Mouse (Mus musculus) hematopoietic stem cell, adult 5-6 weeks (primary cell): ENCODE data around the gene BC049352. TPM values are rescaled to one million over a fixed set of nuclear protein-coding genes. Genes with fewer than 3 reads are reported as not detected.

Experiments used
- ATAC-seq, 2 experiments: fragments of 125-278 bp in 1 of 2; replicated peaks in 1 of 2; 2 replicates each; pipeline ENCODE4 v1.8.0; 2016 to 2017; ENCODE audit warnings: inconsistent platforms in 2 of 2, mild to moderate bottlenecking in 2 of 2, moderate number of reproducible peaks in 2 of 2, low read depth in 1 of 2, moderate TSS enrichment in 1 of 2; ENCODE audit not compliant: low FRiP score in 2 of 2, poor library complexity in 2 of 2, severe bottlenecking in 2 of 2, insufficient read depth in 1 of 2, low TSS enrichment in 1 of 2
- total RNA-seq: library from RNA; stranded (forward); fragments of 172-1452, 232-1000 nt; gene quantifications from 2 replicates; pipeline ENCODE4 v1.2.3, GENCODE M21; 2017

Gene BC049352
- total RNA-seq, 1 experiment from 2014 or later = 1.3 TPM

DNA sequence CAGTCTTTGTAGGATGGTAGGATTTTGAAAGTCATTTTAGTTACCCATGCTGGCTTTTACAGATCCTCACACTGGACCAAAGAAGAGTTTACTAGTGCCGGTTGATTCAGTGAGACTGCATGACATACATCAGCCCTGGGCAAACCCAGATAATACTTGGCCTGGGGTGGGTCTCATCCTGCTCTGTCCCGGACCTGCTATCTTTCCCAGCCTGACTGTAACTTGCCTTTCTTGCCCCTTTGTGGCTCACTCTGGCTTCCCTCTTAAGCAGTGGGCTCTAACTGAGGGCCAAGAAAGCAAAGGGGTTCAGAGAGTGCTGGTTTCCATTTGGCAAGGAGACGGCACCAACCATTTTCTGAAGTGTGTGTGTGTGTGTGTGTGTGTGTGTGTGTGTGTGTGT lies 37.8 kb downstream of the BC049352 start:
- ATAC-seq = no peak

DNA sequence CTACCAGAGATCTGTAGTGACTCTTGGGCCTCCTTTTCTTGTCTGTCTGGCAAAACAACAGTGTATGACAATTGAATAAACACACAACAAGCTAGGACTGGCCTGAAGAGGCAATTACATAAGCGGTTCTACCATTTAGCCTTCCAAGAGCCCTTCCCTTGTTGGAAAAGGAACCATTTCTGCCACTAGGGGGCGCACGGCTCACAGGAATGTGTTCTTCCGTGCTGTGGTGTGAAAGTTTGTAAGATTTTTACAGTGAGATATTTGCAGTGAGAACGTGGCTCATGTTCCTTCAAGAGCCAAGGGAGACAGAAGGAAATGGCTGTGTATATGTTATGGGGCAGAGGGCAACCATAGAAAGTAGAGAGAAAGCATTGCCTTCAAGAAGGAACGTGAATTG lies 39.8 kb downstream of the BC049352 start:
- ATAC-seq = peak; percentile 83; a peak in 3 of 4 replicates

- no peak for ATAC-seq
Measured at GRCm38 (mm10) chr9:45229359-45229758, 47.6 kb downstream of the BC049352 start.

GRCm38 (mm10) chr9:45235668-45236227 lies 53.9 kb downstream of the BC049352 start:
- no peak for ATAC-seq

DNA sequence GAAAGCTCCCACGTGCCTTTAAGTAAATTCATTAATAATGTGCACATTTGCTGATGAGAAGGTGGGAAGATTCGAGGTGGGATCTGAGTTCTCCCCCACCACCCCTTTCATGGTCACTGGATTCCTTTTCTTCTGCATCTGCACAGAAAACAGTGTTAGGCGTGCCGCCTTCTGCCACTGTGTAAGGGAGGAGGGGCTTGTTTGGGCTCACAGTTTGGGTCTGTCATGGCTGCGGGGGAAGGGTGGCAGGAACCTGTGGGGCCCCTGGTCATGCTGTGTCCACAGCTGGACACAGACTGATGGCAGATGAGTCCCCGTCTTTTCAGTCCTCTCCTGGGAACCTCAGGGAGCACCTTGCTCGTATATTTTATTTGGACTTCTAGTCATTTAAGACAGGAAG lies 54.9 kb downstream of the BC049352 start:
- no peak for ATAC-seq

DNA sequence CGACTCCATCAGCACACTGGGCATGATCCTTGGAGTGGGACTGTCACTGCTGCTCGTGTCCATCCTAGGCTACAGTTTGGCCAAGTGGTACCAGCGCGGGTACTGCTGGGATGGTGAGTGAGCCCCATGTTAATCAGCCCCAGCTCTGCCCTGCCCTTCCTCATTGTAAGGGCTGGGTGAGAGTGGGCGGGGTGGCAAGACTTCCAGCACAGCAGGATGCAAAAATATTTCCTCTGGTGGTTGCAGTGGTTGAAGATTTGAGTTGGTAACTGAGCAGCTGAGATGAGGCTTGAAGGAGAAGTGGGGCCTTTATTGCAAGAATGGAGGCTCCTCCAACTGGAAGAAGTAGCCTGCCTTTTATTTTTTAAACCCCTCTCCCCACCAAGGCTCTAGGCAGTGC lies 59.6 kb downstream of the BC049352 start:
- peak; percentile 68 to 91 for ATAC-seq

GRCm38 (mm10) chr9:45245432-45245831 lies 63.6 kb downstream of the BC049352 start:
- ATAC-seq = no peak

DNA sequence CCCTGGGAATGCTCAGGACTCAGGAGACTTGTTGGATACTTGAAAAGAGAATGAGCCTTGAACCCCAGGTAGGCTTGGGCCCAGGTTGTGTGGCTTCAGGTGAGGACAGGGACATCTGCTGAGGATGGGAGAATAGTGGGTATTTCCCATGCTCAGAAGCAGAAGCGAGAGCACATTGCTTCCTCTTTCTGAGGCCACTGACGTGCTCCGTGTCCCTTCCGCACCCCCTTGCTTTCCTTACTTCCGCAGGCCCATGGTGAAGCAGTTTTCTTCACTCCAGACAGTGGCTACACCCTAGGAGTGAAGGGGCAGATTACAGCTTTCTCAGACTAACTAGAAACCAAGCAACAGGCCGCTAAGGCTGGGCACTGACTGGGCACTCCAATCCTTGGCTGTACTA lies 64.3 kb downstream of the BC049352 start:
- ATAC-seq = peak; percentile 90

- no peak for ATAC-seq
Measured at GRCm38 (mm10) chr9:45247536-45247935, 65.7 kb downstream of the BC049352 start.

DNA sequence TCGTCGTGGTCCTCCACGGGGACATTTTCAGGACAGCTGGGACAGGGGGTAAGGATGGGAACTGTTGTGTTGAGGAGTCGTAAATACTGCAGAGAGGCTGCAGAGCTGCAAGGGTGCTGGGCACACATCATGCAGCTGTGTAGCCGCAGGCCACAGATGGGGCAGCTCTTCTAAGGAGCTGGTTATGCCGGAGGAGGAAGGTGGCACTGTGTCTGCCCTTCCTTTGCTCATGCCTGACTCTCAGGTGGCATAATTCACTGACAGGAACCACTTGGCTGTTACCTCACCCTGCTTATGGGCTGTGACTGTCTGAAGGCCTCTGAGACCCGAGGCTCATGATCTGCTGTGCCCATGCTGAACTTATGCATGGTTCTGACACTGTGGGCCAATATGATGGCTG lies 68.5 kb downstream of the BC049352 start:
- no peak for ATAC-seq

- ATAC-seq = peak in 1 of 2 experiments; percentile 34; a peak in 1 of 4 replicates
Measured at GRCm38 (mm10) chr9:45251281-45251680, 69.5 kb downstream of the BC049352 start.

DNA sequence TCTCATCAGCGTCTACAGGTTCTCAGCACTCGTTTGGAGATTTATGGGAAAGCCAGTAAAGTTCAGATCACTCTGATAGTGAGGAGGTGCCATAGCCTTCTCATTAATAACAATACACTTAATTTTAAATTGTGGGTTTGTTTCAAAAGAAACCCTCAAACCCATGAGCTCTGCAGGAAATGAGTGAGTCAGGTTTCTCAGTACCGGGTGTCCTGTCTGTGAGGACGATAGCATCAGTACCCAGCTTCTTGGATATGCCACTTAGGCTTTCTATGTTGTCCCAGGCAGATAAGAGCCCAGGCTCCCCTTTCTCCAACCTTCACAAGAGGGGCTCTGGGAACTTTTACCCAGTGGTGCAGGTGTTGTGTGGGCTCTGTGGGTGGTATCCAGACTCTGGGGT lies 70.2 kb downstream of the BC049352 start:
- no peak for ATAC-seq

DNA sequence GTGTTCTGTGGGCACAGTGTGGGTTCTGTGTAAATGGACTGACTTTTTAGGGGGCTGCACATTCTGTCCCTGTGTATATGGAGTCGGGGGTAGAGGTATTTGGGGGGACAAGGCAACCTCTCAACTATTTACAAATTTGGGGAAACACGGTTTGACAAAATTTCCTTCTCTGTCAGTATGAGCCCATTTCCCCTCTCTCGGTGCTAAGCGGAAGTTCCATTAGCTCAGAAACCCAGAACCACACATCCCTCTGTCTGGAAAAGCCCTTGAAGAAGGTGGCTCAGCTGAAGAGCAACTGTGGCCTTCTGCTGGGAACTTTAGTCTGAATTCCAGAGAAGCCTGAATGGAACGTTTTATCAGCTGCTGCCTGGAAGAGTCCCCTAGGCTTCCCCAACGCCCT lies 70.6 kb downstream of the BC049352 start:
- ATAC-seq = no peak

GRCm38 (mm10) chr9:45254021-45254420 lies 72.2 kb downstream of the BC049352 start:
- no peak for ATAC-seq

DNA sequence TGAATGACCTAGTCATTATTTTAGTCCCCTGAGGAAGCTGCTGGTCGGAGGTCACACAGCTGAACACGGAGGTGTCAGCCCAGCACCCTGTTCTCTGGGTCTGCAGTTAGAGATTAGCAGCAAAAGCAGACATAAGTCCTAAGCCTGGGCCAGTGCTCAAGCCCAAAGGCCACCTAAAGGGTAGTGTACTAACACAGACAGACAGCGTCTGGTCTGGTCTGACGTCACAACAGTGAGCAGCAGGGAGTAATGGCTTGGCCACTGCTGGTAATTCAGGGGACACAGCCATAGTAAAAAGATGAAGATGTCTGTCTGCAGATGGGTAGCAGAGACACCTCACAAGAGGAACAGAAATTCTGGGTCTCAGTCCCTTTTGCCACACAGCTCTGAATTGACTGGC lies 72.8 kb downstream of the BC049352 start:
- ATAC-seq = no peak

- no peak for ATAC-seq
Measured at GRCm38 (mm10) chr9:45255431-45255830, 73.6 kb downstream of the BC049352 start.

GRCm38 (mm10) chr9:45255967-45256366 lies 74.2 kb downstream of the BC049352 start:
- no peak for ATAC-seq

GRCm38 (mm10) chr9:45259065-45259464 lies 77.3 kb downstream of the BC049352 start:
- no peak for ATAC-seq

DNA sequence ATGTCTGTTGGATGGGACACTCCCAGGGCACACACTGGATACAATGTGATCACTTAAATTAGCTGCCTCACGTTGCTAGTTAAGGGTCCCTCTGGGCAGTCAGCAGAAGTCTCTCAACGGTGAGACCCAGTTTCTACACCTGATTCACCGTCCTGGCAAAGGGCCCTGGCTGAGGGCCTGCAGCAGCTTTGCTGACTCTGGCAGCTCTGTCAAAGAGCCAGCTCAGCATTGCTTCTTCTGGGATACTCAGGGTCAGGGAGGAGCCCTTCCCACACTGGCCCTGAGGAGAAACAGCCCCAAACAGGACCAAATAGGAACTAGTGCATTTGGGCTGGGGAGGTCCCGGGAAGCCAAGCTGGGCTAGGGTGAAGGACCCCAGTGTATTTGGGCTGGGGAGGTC lies 79.7 kb downstream of the BC049352 start:
- no peak for ATAC-seq

DNA sequence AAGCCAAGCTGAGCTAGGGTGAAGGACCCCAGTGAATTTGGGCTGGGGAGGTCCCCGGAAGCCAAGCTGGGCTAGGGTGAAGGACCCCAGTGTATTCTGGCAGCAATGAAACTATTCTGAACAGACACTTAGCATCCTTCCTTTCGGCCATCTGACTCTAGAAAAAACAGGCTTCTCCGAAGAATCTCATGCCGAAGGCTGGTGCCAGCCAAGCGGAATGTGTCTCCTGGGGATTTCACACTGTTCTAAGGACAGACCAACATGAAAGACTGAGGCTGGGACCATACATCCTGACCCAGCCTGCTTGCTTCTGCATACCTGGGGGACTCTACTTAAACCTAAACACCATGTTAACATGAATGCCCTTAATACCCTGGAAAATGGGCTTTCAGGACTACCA lies 80.1 kb downstream of the BC049352 start:
- ATAC-seq = no peak
